Mouse (Mus musculus) right cerebral cortex, adult 18-20 months (tissue): ENCODE measurements at regions not wholly inside any gene's neighbourhood (a gene's known extent, or its start where the extent isn't known, plus 50 kb on each side); places are given as distances from the start of the nearest gene placed in this dataset.
"Not testable (repeated sequence)": the region's sequence is repeated elsewhere in the genome, so short reads cannot be mapped to it uniquely, and the experiment has no call there.

Experiments
- DNase-seq: peaks from one replicate; pipeline ENCODE4 v3.0.0; 2022; ENCODE audit warnings: mixed read lengths

GRCm38 (mm10) chr9:11192183-11192582, 287.6 kb upstream of the Cntn5 start:
- no peak for DNase-seq

GRCm38 (mm10) chr9:11145799-11146198, 241.2 kb upstream of the Cntn5 start:
- no peak for DNase-seq

- no peak for DNase-seq
These were observed 222.3 kb upstream of the Cntn5 start for GRCm38 (mm10) chr9:11126833-11127232.

- DNase-seq, result no peak
These were observed 214.6 kb upstream of the Cntn5 start for GRCm38 (mm10) chr9:11119153-11119552.

GRCm38 (mm10) chr9:11107828-11108227, 203.3 kb upstream of the Cntn5 start:
- DNase-seq, result not testable (repeated sequence)

GRCm38 (mm10) chr9:11107212-11107611, 202.6 kb upstream of the Cntn5 start:
- DNase-seq, result not testable (repeated sequence)

GRCm38 (mm10) chr9:11106268-11106667, 201.7 kb upstream of the Cntn5 start:
- no peak for DNase-seq

- no peak for DNase-seq
These were observed 198.9 kb upstream of the Cntn5 start for GRCm38 (mm10) chr9:11103448-11103847.

GRCm38 (mm10) chr9:11092874-11093273, 188.3 kb upstream of the Cntn5 start:
- no peak for DNase-seq

- DNase-seq, result not testable (repeated sequence)
These were observed 162.6 kb upstream of the Cntn5 start for GRCm38 (mm10) chr9:11067125-11067524.

GRCm38 (mm10) chr9:11062856-11063255, 158.3 kb upstream of the Cntn5 start:
- DNase-seq, result no peak
